Mouse (Mus musculus) intestine, embryonic 14.5 days (tissue): Measurements from ENCODE around the gene Far2. TPM values are rescaled to one million over a fixed set of nuclear protein-coding genes. Genes with fewer than 3 reads are reported as not detected.
"Not testable (repeated sequence)": the region's sequence is repeated elsewhere in the genome, so short reads cannot be mapped to it uniquely, and the experiment has no call there.

Source experiments
- ATAC-seq: fragments of 200-750 bp; cut with Nextera tagmentation; replicated peaks from 2 replicates; pipeline ENCODE4 v1.8.0; 2017; ENCODE audit warnings: low read depth, moderate number of reproducible peaks, moderate TSS enrichment, moderate library complexity; ENCODE audit not compliant: low FRiP score, low TSS enrichment
- DNase-seq: peaks from one replicate; pipeline ENCODE4 v3.0.0-alpha.2; 2018; ENCODE audit warnings: low spot score
- H3K27ac ChIP-seq: fragments of 300-500 bp; sonication (generic); 2 replicates; pipeline ENCODE4 v1.5.1; 2014; ENCODE audit warnings: low read depth, mild to moderate bottlenecking, control low read depth
- H3K27me3 ChIP-seq: fragments of 300-500 bp; sonication (generic); replicated peaks from 2 replicates; pipeline ENCODE4 v1.6.1; 2014; ENCODE audit warnings: low read length, control low read depth; ENCODE audit not compliant: control insufficient read depth, insufficient read depth
- H3K36me3 ChIP-seq: fragments of 300-500 bp; sonication (generic); 2 replicates; pipeline ENCODE4 v1.6.1; 2014; ENCODE audit warnings: low read length, control low read depth; ENCODE audit not compliant: control insufficient read depth, insufficient read depth
- H3K4me1 ChIP-seq: fragments of 300-500 bp; sonication (generic); replicated peaks from 2 replicates; pipeline ENCODE4 v1.6.1; 2014; ENCODE audit warnings: low read length, control low read depth, mixed read lengths; ENCODE audit not compliant: control insufficient read depth, insufficient read depth
- H3K4me2 ChIP-seq: fragments of 300-500 bp; sonication (generic); 2 replicates; pipeline ENCODE4 v1.6.1; 2014; ENCODE audit warnings: low read length
- H3K4me3 ChIP-seq: fragments of 300-500 bp; sonication (generic); 2 replicates; pipeline ENCODE4 v1.5.1; 2014; ENCODE audit warnings: low read depth, low read length, control low read depth, mixed read lengths
- H3K9ac ChIP-seq: fragments of 300-500 bp; sonication (generic); 2 replicates; pipeline ENCODE4 v1.6.1; 2014; ENCODE audit warnings: mild to moderate bottlenecking, low read length
- H3K9me3 ChIP-seq: fragments of 300-500 bp; sonication (generic); 2 replicates; pipeline ENCODE4 v1.6.1; 2016; ENCODE audit warnings: low read length, control low read depth; ENCODE audit not compliant: control insufficient read depth
- WGBS: fragments of 180-500 bp; shearing (Covaris S2); extraction: QIAGEN DNeasy Blood & Tissue Kit; methylation state at CpG from one replicate; pipeline ENCODE4 v1.1.7; 2014; 5-methylcytosine and 5-hydroxymethylcytosine counted together
- polyA plus RNA-seq: library from polyadenylated mRNA; unstranded; fragments of >200 nt; fragmentation: Nextera tagmentation; extraction: Ambion mirVana; gene quantifications from 2 replicates; pipeline ENCODE4 v1.2.1, GENCODE M21; 2014

Gene Far2
- polyA plus RNA-seq, 1 experiment from 2014 or later, result 4.7 TPM

DNA sequence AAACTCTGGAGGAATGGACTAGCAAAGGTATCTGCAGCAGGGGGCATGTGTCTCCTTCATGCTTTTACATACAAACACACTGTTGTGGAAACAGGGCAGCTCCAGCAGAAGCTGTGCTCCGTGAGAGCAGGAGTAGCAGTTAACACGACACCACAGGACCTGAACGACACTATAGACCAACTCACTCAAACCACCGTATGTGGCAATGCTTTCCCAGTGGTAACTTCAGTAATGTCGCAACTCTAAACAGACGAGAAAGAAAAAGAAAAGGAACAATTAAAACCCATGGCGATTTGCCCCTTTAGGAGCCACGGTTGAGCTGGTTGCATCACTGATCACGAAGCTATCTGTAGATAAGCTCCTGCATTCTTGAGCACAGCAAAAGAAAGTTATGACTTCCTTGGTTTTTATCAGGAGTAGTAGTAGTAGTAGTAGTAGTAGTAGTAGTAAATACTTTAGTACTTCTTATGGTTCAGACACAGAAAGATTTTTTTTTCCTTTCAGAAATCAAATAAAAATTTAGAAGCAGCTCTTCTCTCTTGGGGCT is 58.7 kb downstream of the Far2 start:
- Histone ChIP-seq H3K27me3 (no peaks in the 10 kb centered on the region), H3K4me1 (no peaks in the 10 kb centered on the region), H3K9ac (no peak overlapping the region), H3K4me3 (no peak overlapping the region), H3K27ac (no peak overlapping the region), H3K9me3 (no peaks in the 10 kb centered on the region), H3K36me3 (no peaks in the 10 kb centered on the region), H3K4me2 (no peak overlapping the region)
- ATAC-seq (no peak), DNase-seq (no peak)
- 71% methylated on average over 9 of the region's 9 CpGs for whole genome bisulfite sequencing

DNA sequence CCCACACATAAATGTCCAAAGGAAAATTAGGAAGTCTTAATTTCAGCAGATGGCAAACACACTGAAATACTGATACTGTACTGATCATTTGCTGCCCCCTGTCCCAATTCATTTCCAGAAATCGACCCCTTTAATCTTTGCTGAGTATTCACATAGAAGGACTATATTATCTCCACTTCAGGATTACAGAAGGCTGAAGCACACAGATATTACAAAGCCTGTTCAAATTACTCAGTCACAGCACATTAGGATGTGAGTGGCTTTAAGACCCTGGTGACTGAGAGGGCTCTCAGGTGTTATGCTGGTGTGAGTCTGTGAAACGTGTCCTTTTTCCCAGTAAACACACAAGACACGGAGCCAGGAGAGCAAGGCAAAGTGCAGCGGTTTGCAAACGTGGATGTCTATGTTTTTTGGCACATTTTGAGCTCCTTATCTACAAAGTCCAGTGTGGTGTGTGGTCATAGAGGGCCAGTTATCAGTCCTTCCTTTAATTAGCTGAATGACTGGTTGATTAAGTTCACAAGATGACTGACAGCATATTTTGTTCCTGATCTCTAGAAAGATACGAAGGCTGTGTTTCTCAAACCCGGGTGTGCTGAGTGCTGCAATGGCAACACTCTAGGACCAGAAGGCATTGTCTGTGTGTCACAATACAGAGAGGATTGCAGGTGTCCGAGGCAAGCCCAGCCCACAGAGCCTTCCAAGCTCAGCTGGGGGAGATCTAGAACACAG is 61.8 kb downstream of the Far2 start:
- Histone ChIP-seq H3K9ac (no peak overlapping the region), H3K9me3 (no peaks in the 10 kb centered on the region), H3K27ac (no peak overlapping the region), H3K27me3 (no peaks in the 10 kb centered on the region), H3K36me3 (no peaks in the 10 kb centered on the region), H3K4me1 (no peaks in the 10 kb centered on the region), H3K4me3 (no peak overlapping the region), H3K4me2 (no peak overlapping the region)
- DNase-seq, result no peak
- ATAC-seq, result no peak
- 67% methylated on average over 8 of the region's 8 CpGs for WGBS

DNA sequence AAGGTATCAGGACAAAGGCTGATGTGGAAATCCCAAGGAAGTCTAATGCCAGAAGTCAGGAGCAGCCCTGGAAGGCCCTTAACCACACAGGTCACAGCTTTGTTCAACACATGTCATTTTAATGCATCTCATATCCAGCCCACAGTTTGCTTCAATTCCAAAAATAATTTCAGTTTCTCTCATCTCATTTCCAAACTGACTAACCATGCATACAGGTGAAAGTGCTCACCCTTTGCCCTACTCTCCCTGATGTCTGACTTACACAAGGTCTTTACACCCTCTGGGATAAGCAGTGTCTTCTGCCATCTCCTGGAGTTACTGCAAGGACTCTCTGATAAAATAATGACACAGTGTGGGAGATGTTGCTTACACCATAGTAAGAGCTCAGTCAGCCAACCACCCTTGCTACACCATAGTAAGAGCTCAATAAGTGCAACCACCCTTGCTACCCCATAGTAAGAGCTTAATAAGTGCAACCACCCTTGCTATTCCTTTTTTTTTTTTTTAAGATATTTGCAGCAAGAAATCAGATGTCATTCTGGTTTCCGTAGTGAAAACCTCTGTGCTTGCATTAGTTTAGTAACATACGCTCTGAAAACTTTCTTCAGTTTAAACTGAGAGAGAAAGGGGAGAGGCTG is 64.1 kb downstream of the Far2 start:
- Histone ChIP-seq H3K4me3 (no peak overlapping the region), H3K36me3 (no peaks in the 10 kb centered on the region), H3K27me3 (no peaks in the 10 kb centered on the region), H3K27ac (no peak overlapping the region), H3K9me3 (no peaks in the 10 kb centered on the region), H3K4me1 (no peaks in the 10 kb centered on the region), H3K4me2 (no peak overlapping the region), H3K9ac (no peak overlapping the region)
- DNase-seq, result no peak
- no peak for ATAC-seq
- WGBS, result 79% methylated on average over 2 of the region's 2 CpGs

- Histone ChIP-seq H3K27me3 (no peaks in the 10 kb centered on the region), H3K9me3 (no peaks in the 10 kb centered on the region), H3K36me3 (no peaks in the 10 kb centered on the region), H3K4me1 (no peaks in the 10 kb centered on the region), H3K4me3 (no peak overlapping the region), H3K4me2 (no peak overlapping the region), H3K27ac (no peak overlapping the region), H3K9ac (no peak overlapping the region)
- no peak for DNase-seq
- ATAC-seq, result no peak
- WGBS, result 88% methylated on average over 5 of the region's 5 CpGs
Measured at GRCm38 (mm10) chr6:148116371-148116770, 69.3 kb downstream of the Far2 start.

- Histone ChIP-seq H3K4me1 (no peaks in the 10 kb centered on the region), H3K27me3 (no peaks in the 10 kb centered on the region), H3K36me3 (no peaks in the 10 kb centered on the region), H3K9me3 (no peaks in the 10 kb centered on the region), H3K4me2 (no peak overlapping the region), H3K4me3 (no peak overlapping the region), H3K9ac (no peak overlapping the region), H3K27ac (no peak overlapping the region)
- DNase-seq (no peak), ATAC-seq (no peak)
- 86% methylated on average over 3 of the region's 3 CpGs for WGBS
Measured at GRCm38 (mm10) chr6:148116907-148117306, 69.8 kb downstream of the Far2 start.

DNA sequence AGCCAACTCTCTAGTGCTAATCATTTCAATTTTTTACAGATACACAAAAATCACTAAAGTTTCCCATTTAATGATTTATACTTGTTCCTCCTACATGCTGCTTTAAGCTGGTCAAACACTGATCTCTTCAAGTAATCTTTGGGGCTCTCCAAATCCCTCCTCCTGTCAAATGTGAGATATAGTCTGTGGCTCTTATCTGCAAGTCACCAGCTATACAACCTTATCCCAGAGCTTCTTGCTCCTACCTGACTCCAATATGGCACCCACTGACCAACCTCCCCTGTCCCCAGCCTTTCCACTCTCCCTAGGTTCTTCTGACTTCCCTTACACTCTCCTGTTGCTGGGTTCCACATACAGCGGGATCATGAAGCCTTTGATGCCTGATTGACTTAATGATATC is 70.6 kb downstream of the Far2 start:
- Histone ChIP-seq H3K4me2 (no peak overlapping the region), H3K4me1 (no peaks in the 10 kb centered on the region), H3K4me3 (no peak overlapping the region), H3K36me3 (no peaks in the 10 kb centered on the region), H3K27me3 (no peaks in the 10 kb centered on the region), H3K9me3 (no peaks in the 10 kb centered on the region), H3K9ac (no peak overlapping the region), H3K27ac (no peak overlapping the region)
- ATAC-seq (no peak), DNase-seq (no peak)
- WGBS, result 94% methylated on average over 1 of the region's 1 CpGs

- ATAC-seq (no peak), DNase-seq (no peak)
- H3K4me2 ChIP-seq, result no peak overlapping the region
- H3K27ac ChIP-seq, result no peak overlapping the region
- 74% methylated on average over 1 of the region's 1 CpGs for WGBS
- no peaks in the 10 kb centered on the region for H3K9me3 ChIP-seq
- no peak overlapping the region for H3K9ac ChIP-seq
- no peaks in the 10 kb centered on the region for H3K27me3 ChIP-seq
- no peaks in the 10 kb centered on the region for H3K36me3 ChIP-seq
- no peak overlapping the region for H3K4me3 ChIP-seq
- no peaks in the 10 kb centered on the region for H3K4me1 ChIP-seq
Measured at GRCm38 (mm10) chr6:148120703-148121102, 73.6 kb downstream of the Far2 start.

- H3K4me2 ChIP-seq, H3K9ac ChIP-seq, H3K27me3 ChIP-seq, H3K36me3 ChIP-seq, ATAC-seq, H3K9me3 ChIP-seq, H3K4me1 ChIP-seq, H3K4me3 ChIP-seq, H3K27ac ChIP-seq, DNase-seq: not testable (repeated sequence)
- WGBS, result 47% methylated on average over 10 of the region's 10 CpGs
Measured at GRCm38 (mm10) chr6:148126851-148127250, 79.8 kb downstream of the Far2 start.

- Histone ChIP-seq H3K36me3 (no peaks in the 10 kb centered on the region), H3K9me3 (no peaks in the 10 kb centered on the region), H3K27me3 (no peaks in the 10 kb centered on the region), H3K4me2 (no peak overlapping the region), H3K9ac (no peak overlapping the region), H3K4me1 (no peaks in the 10 kb centered on the region), H3K27ac (no peak overlapping the region), H3K4me3 (no peak overlapping the region)
- ATAC-seq, result no peak
- WGBS, result 77% methylated on average over 10 of the region's 10 CpGs
- no peak for DNase-seq
Measured at GRCm38 (mm10) chr6:148132314-148132713, 85.3 kb downstream of the Far2 start.
